Mouse (Mus musculus) embryonic facial prominence, embryonic 13.5 days (tissue): ENCODE results near the gene Tsga10ip. TPM values are rescaled to one million over a fixed set of nuclear protein-coding genes. Genes with fewer than 3 reads are reported as not detected.

Source experiments
- polyA plus RNA-seq: library from polyadenylated mRNA; unstranded; fragments of >200 nt; fragmentation: Nextera tagmentation; extraction: Ambion mirVana; gene quantifications from 2 replicates; pipeline ENCODE4 v1.2.1, GENCODE M21; 2015

Tsga10ip gene
- polyA plus RNA-seq, 1 experiment from 2014 or later: not detected

Other genes starting within 250 kb of the Tsga10ip start
- gene Pacs1, start 129.4 kb downstream of the Tsga10ip start, polyA plus RNA-seq: 28.7 and 29.8 TPM in 2 replicates
- 404 and 414 TPM in 2 replicates for gene Sf3b2, start 107.1 kb downstream of the Tsga10ip start, polyA plus RNA-seq
- gene Gal3st3, start 104.2 kb downstream of the Tsga10ip start, polyA plus RNA-seq: 7.4 and 8.9 TPM in 2 replicates
- not detected in 2 replicates for gene Catsper1, start 66.8 kb downstream of the Tsga10ip start, polyA plus RNA-seq
- gene Cst6, start 53.0 kb downstream of the Tsga10ip start, polyA plus RNA-seq: 3.6 and 3.7 TPM in 2 replicates
- gene Eif1ad, start 35.8 kb downstream of the Tsga10ip start, polyA plus RNA-seq: 57.6 and 61.8 TPM in 2 replicates
- gene Banf1, start 35.4 kb downstream of the Tsga10ip start, polyA plus RNA-seq: 423 and 434 TPM in 2 replicates
- gene Sart1, start 13.8 kb downstream of the Tsga10ip start, polyA plus RNA-seq: 83.9 and 87.7 TPM in 2 replicates
- gene Drap1, start 22.5 kb upstream of the Tsga10ip start, polyA plus RNA-seq: 278 and 306 TPM in 2 replicates
- 67.3 and 67.7 TPM in 2 replicates for gene AI837181, start 22.6 kb upstream of the Tsga10ip start, polyA plus RNA-seq
- gene Fosl1, start 45.0 kb upstream of the Tsga10ip start, polyA plus RNA-seq: not detected in 2 replicates
- 6.8 TPM in 2 replicates for gene Ccdc85b, start 55.4 kb upstream of the Tsga10ip start, polyA plus RNA-seq
- gene Fibp, start 58.1 kb upstream of the Tsga10ip start, polyA plus RNA-seq: 138 and 144 TPM in 2 replicates
- gene Ctsw, start 66.0 kb upstream of the Tsga10ip start, polyA plus RNA-seq: 1.6 and 2.4 TPM in 2 replicates
- 200 and 207 TPM in 2 replicates for gene Efemp2, start 71.4 kb upstream of the Tsga10ip start, polyA plus RNA-seq
- 42.5 and 43.7 TPM in 2 replicates for gene Mus81, start 85.9 kb upstream of the Tsga10ip start, polyA plus RNA-seq
- 2,535 and 2,700 TPM in 2 replicates for gene Cfl1, start 87.9 kb upstream of the Tsga10ip start, polyA plus RNA-seq
- not detected in 2 replicates for gene 1700020D05Rik, start 101.3 kb upstream of the Tsga10ip start, polyA plus RNA-seq
- gene Snx32, start 108.0 kb upstream of the Tsga10ip start, polyA plus RNA-seq: 9.7 and 11.7 TPM in 2 replicates
- gene Ovol1, start 158.1 kb upstream of the Tsga10ip start, polyA plus RNA-seq: 5.8 and 6.4 TPM in 2 replicates
- gene Ap5b1, start 165.5 kb upstream of the Tsga10ip start, polyA plus RNA-seq: 3.1 and 3.3 TPM in 2 replicates
- gene Rnaseh2c, start 199.3 kb upstream of the Tsga10ip start, polyA plus RNA-seq: 136 and 162 TPM in 2 replicates
- 55.8 and 60.0 TPM in 2 replicates for gene Kat5, start 207.7 kb upstream of the Tsga10ip start, polyA plus RNA-seq
- gene Rela, start 235.0 kb upstream of the Tsga10ip start, polyA plus RNA-seq: 47.4 and 53.0 TPM in 2 replicates